Mouse (Mus musculus): Measurements from ENCODE around the gene Gna15. TPM values are rescaled to one million over a fixed set of nuclear protein-coding genes. Genes with fewer than 3 reads are reported as not detected.

Gna15 gene
- polyA plus RNA-seq, 1 experiment from 2014 or later = 1.7 TPM

- no peaks in the 10 kb centered on the region for H3K9me3 ChIP-seq (ENCODE audit: low read depth, low read length)
- H3K4me2 ChIP-seq = peak overlapping the region; percentile 99
- peaks cover 11% of the 10 kb centered on the region; the same call in 1 of the 2 replicates for H3K4me1 ChIP-seq (ENCODE audit: insufficient read depth)
- H3K27ac ChIP-seq (ENCODE audit: low read depth) = peak overlapping the region; percentile 22; the same call in 1 of the 2 replicates
- H3K27me3 ChIP-seq (ENCODE audit: insufficient read depth, low read length) = no peaks in the 10 kb centered on the region
- TF ChIP-seq CTCF (IDR thresholded peaks at IDR 0.05; ENCODE audit: low read depth) = no peak
- peaks cover 28% of the 10 kb centered on the region for H3K36me3 ChIP-seq (ENCODE audit: insufficient read depth)
- ATAC-seq (ENCODE audit: insufficient read depth) (peak; percentile 28), DNase-seq (no peak)
- 1% methylated on average over 41 of the region's 41 CpGs for WGBS
- H3K4me3 ChIP-seq (ENCODE audit: low read depth, low read length) = peak overlapping the region; percentile 77
- peak overlapping the region; percentile 78 for H3K9ac ChIP-seq
These were observed 28.3 kb downstream of the Gna15 start for GRCm38 (mm10) chr10:81495616-81496263.

- DNase-seq = no peak
- peaks cover 11% of the 10 kb centered on the region; the same call in 1 of the 2 replicates for H3K4me1 ChIP-seq (ENCODE audit: insufficient read depth)
- H3K4me3 ChIP-seq (ENCODE audit: low read depth, low read length) = peak overlapping the region; percentile 77
- no peak for TF ChIP-seq CTCF (IDR thresholded peaks at IDR 0.05; ENCODE audit: low read depth)
- WGBS = 62% methylated on average over 6 of the region's 6 CpGs
- peaks cover 34% of the 10 kb centered on the region for H3K36me3 ChIP-seq (ENCODE audit: insufficient read depth)
- ATAC-seq (ENCODE audit: insufficient read depth) = no peak
- H3K9me3 ChIP-seq (ENCODE audit: low read depth, low read length) = no peaks in the 10 kb centered on the region
- no peaks in the 10 kb centered on the region for H3K27me3 ChIP-seq (ENCODE audit: insufficient read depth, low read length)
- peak overlapping the region; percentile 78 for H3K9ac ChIP-seq
- peak overlapping the region; percentile 99 for H3K4me2 ChIP-seq
- H3K27ac ChIP-seq (ENCODE audit: low read depth) = no peak overlapping the region
These were observed 28.9 kb downstream of the Gna15 start for GRCm38 (mm10) chr10:81495151-81495550.

GRCm38 (mm10) chr10:81494260-81495041, 29.6 kb downstream of the Gna15 start:
- Histone ChIP-seq H3K4me2 (peak overlapping the region; percentile 99), H3K36me3 (ENCODE audit: insufficient read depth) (peaks cover 40% of the 10 kb centered on the region), H3K4me3 (ENCODE audit: low read depth, low read length) (peak overlapping the region; percentile 77), H3K9ac (peak overlapping the region; percentile 78), H3K27ac (ENCODE audit: low read depth) (no peak overlapping the region), H3K27me3 (ENCODE audit: insufficient read depth, low read length) (no peaks in the 10 kb centered on the region), H3K9me3 (ENCODE audit: low read depth, low read length) (no peaks in the 10 kb centered on the region), H3K4me1 (ENCODE audit: insufficient read depth) (peaks cover 11% of the 10 kb centered on the region; the same call in 1 of the 2 replicates)
- WGBS = 88% methylated on average over 11 of the region's 11 CpGs
- ATAC-seq (ENCODE audit: insufficient read depth) (no peak), DNase-seq (no peak)
- no peak for TF ChIP-seq CTCF (IDR thresholded peaks at IDR 0.05; ENCODE audit: low read depth)

GRCm38 (mm10) chr10:81493601-81494220, 30.3 kb downstream of the Gna15 start:
- H3K4me3 ChIP-seq (ENCODE audit: low read depth, low read length) = no peak overlapping the region
- peaks cover 11% of the 10 kb centered on the region; the same call in 1 of the 2 replicates for H3K4me1 ChIP-seq (ENCODE audit: insufficient read depth)
- H3K9me3 ChIP-seq (ENCODE audit: low read depth, low read length) = no peaks in the 10 kb centered on the region
- peak; percentile 25 for TF ChIP-seq CTCF (IDR thresholded peaks at IDR 0.05; ENCODE audit: low read depth)
- 82% methylated on average over 8 of the region's 8 CpGs for WGBS
- peaks cover 47% of the 10 kb centered on the region for H3K36me3 ChIP-seq (ENCODE audit: insufficient read depth)
- H3K9ac ChIP-seq = no peak overlapping the region
- H3K27me3 ChIP-seq (ENCODE audit: insufficient read depth, low read length) = no peaks in the 10 kb centered on the region
- DNase-seq = no peak
- ATAC-seq (ENCODE audit: insufficient read depth) = no peak
- H3K4me2 ChIP-seq = no peak overlapping the region
- no peak overlapping the region for H3K27ac ChIP-seq (ENCODE audit: low read depth)

- H3K4me3 ChIP-seq (ENCODE audit: low read depth, low read length) = no peak overlapping the region
- peaks cover 57% of the 10 kb centered on the region for H3K36me3 ChIP-seq (ENCODE audit: insufficient read depth)
- no peak overlapping the region for H3K27ac ChIP-seq (ENCODE audit: low read depth)
- H3K27me3 ChIP-seq (ENCODE audit: insufficient read depth, low read length) = no peaks in the 10 kb centered on the region
- no peaks in the 10 kb centered on the region for H3K9me3 ChIP-seq (ENCODE audit: low read depth, low read length)
- H3K4me1 ChIP-seq (ENCODE audit: insufficient read depth) = peaks cover 11% of the 10 kb centered on the region; the same call in 1 of the 2 replicates
- no peak overlapping the region for H3K9ac ChIP-seq
- WGBS = 88% methylated on average over 11 of the region's 11 CpGs
- ATAC-seq (ENCODE audit: insufficient read depth) = no peak
- no peak for TF ChIP-seq CTCF (IDR thresholded peaks at IDR 0.05; ENCODE audit: low read depth)
- DNase-seq = no peak
- no peak overlapping the region for H3K4me2 ChIP-seq
These were observed 31.3 kb downstream of the Gna15 start for GRCm38 (mm10) chr10:81492606-81493240.

GRCm38 (mm10) chr10:81491018-81491417, 33.0 kb downstream of the Gna15 start:
- 90% methylated on average over 9 of the region's 9 CpGs for WGBS
- peaks cover 69% of the 10 kb centered on the region for H3K36me3 ChIP-seq (ENCODE audit: insufficient read depth)
- H3K4me1 ChIP-seq (ENCODE audit: insufficient read depth) = peaks cover 8% of the 10 kb centered on the region; the same call in 1 of the 2 replicates
- DNase-seq (no peak), ATAC-seq (ENCODE audit: insufficient read depth) (no peak)
- TF ChIP-seq CTCF (IDR thresholded peaks at IDR 0.05; ENCODE audit: low read depth) = no peak
- no peak overlapping the region for H3K27ac ChIP-seq (ENCODE audit: low read depth)
- H3K4me3 ChIP-seq (ENCODE audit: low read depth, low read length) = no peak overlapping the region
- H3K9me3 ChIP-seq (ENCODE audit: low read depth, low read length) = no peaks in the 10 kb centered on the region
- H3K9ac ChIP-seq = no peak overlapping the region
- no peaks in the 10 kb centered on the region for H3K27me3 ChIP-seq (ENCODE audit: insufficient read depth, low read length)
- H3K4me2 ChIP-seq = no peak overlapping the region

All from lung, embryonic 14.5 days (tissue).